Comparison of ENCODE assay signal across 11 mouse cellular contexts in the genomic region with DNA sequence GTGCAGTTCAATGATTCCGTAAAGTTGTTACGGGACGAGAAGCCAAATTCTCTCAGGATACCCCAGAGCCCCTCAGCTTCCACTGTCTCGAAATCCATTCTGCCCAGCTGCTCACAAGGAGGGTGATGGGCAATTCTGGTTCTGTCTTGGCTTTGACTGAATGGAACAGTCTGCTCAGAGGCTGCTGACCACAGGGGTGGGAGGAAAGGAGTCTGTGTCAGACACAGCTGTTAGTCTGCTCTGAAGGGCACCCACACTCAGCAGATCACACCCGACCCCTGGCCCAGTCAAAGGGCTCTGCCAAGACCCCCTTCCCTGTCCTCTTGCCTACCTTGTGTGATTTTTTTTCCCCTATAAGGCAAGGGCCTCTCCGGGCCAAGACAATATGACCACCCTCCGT. TPM values are rescaled to one million over a fixed set of nuclear protein-coding genes. Genes with fewer than 3 reads are reported as not detected.
A peak's percentile ranks its signal among the peaks of the same experiment; 100 is the strongest.
DNase-seq lines count a peak whose midpoint lies in the region; ATAC-seq lines count a peak whose summit lies in the region.
"Had no signal": no experiment of that assay in that cellular context is flagged by ENCODE, and none has a peak within 500 bp of the region (broad histone marks: within the 10 kb centered on the region; RNA-seq: fewer than 3 reads in every experiment).

No protein-coding gene starts in this region.

- H3K9ac ChIP-seq in intestine, embryonic 14.5 days (ENCODE audit: low read length) = no peak overlapping the region
- H3K9ac ChIP-seq in intestine, embryonic 15.5 days = no peak overlapping the region
- H3K9ac ChIP-seq in midbrain, embryonic 16.5 days (ENCODE audit: low read depth, low read length) = no peak overlapping the region
- no peak overlapping the region for H3K9ac ChIP-seq in embryonic facial prominence, embryonic 15.5 days
- H3K9ac ChIP-seq: forebrain, embryonic 12.5 days; heart, embryonic 12.5 days; liver, embryonic 12.5 days had no signal

- H3K4me3 ChIP-seq in intestine, embryonic 14.5 days (ENCODE audit: low read depth, low read length) = no peak overlapping the region
- no peak overlapping the region for H3K4me3 ChIP-seq in intestine, embryonic 15.5 days (replicated peaks)
- no peak overlapping the region for H3K4me3 ChIP-seq in midbrain, embryonic 10.5 days
- H3K4me3 ChIP-seq in midbrain, embryonic 16.5 days (ENCODE audit: low read depth, low read length) = no peak overlapping the region
- H3K4me3 ChIP-seq in embryonic facial prominence, embryonic 15.5 days (replicated peaks) = no peak overlapping the region
- H3K4me3 ChIP-seq: forebrain, embryonic 12.5 days; heart, embryonic 12.5 days; liver, embryonic 12.5 days had no signal

- WGBS in intestine, embryonic 14.5 days = 82% methylated on average over 7 of the region's 7 CpGs
- WGBS in intestine, embryonic 15.5 days = 88% methylated on average over 7 of the region's 7 CpGs
- WGBS in midbrain, embryonic 10.5 days = 90% methylated on average over 7 of the region's 7 CpGs
- 86% methylated on average over 7 of the region's 7 CpGs for WGBS in midbrain, embryonic 16.5 days
- 84% methylated on average over 7 of the region's 7 CpGs for WGBS in embryonic facial prominence, embryonic 15.5 days

- no peaks in the 10 kb centered on the region for H3K9me3 ChIP-seq in intestine, embryonic 14.5 days (ENCODE audit: control insufficient read depth, low read length)
- H3K9me3 ChIP-seq in intestine, embryonic 15.5 days = no peaks in the 10 kb centered on the region
- H3K9me3 ChIP-seq in midbrain, embryonic 10.5 days (replicated peaks) = no peaks in the 10 kb centered on the region
- no peaks in the 10 kb centered on the region for H3K9me3 ChIP-seq in midbrain, embryonic 16.5 days (replicated peaks; ENCODE audit: control insufficient read depth, low read length, poor library complexity, severe bottlenecking)
- H3K9me3 ChIP-seq in embryonic facial prominence, embryonic 15.5 days (replicated peaks) = no peaks in the 10 kb centered on the region
- H3K9me3 ChIP-seq: forebrain, embryonic 12.5 days; heart, embryonic 12.5 days; liver, embryonic 12.5 days had no signal

- no peak overlapping the region for H3K4me2 ChIP-seq in intestine, embryonic 14.5 days (ENCODE audit: low read length)
- H3K4me2 ChIP-seq in intestine, embryonic 15.5 days (replicated peaks) = no peak overlapping the region
- no peak overlapping the region for H3K4me2 ChIP-seq in midbrain, embryonic 16.5 days (ENCODE audit: low read length)
- no peak overlapping the region for H3K4me2 ChIP-seq in embryonic facial prominence, embryonic 15.5 days (replicated peaks)
- H3K4me2 ChIP-seq: forebrain, embryonic 12.5 days; heart, embryonic 12.5 days; liver, embryonic 12.5 days had no signal

- no peak for DNase-seq in intestine, embryonic 14.5 days (ENCODE audit: low spot score)
- DNase-seq in midbrain, embryonic 10.5 days (ENCODE audit: low spot score) = no peak
- peak; percentile 60 for DNase-seq in NIH3T3 (ENCODE audit: low read depth)
- no peak for DNase-seq in frontal cortex, postnatal 36 days (ENCODE audit: low spot score in 2 of 2)

- no peak overlapping the region for H3K27ac ChIP-seq in intestine, embryonic 14.5 days (ENCODE audit: low read depth)
- no peak overlapping the region for H3K27ac ChIP-seq in intestine, embryonic 15.5 days
- peak overlapping the region; percentile 73 for H3K27ac ChIP-seq in midbrain, embryonic 10.5 days (replicated peaks)
- H3K27ac ChIP-seq in midbrain, embryonic 16.5 days (ENCODE audit: low read length) = no peak overlapping the region
- no peak overlapping the region for H3K27ac ChIP-seq in embryonic facial prominence, embryonic 15.5 days (replicated peaks)
- H3K27ac ChIP-seq: forebrain, embryonic 12.5 days; liver, embryonic 12.5 days had no signal

- no peaks in the 10 kb centered on the region for H3K27me3 ChIP-seq in intestine, embryonic 14.5 days (replicated peaks; ENCODE audit: control insufficient read depth, insufficient read depth, low read length)
- no peaks in the 10 kb centered on the region for H3K27me3 ChIP-seq in intestine, embryonic 15.5 days (replicated peaks)
- peaks cover 8% of the 10 kb centered on the region; the same call in 1 of the 2 replicates for H3K27me3 ChIP-seq in midbrain, embryonic 10.5 days (ENCODE audit: low read depth, poor library complexity, severe bottlenecking)
- no peaks in the 10 kb centered on the region for H3K27me3 ChIP-seq in midbrain, embryonic 16.5 days (ENCODE audit: control insufficient read depth, insufficient read depth, low read depth, low read length)
- H3K27me3 ChIP-seq in embryonic facial prominence, embryonic 15.5 days = no peaks in the 10 kb centered on the region
- H3K27me3 ChIP-seq: forebrain, embryonic 12.5 days had no signal

- ATAC-seq in intestine, embryonic 14.5 days (replicated peaks; ENCODE audit: low FRiP score, low TSS enrichment, low read depth) = peak; percentile 17
- no peak for ATAC-seq in intestine, embryonic 15.5 days
- no peak for ATAC-seq in midbrain, embryonic 16.5 days
- ATAC-seq in embryonic facial prominence, embryonic 15.5 days (ENCODE audit: insufficient number of reproducible peaks, low FRiP score, low TSS enrichment, low read depth) = peak; percentile 46; the same call in 1 of the 2 replicates
- ATAC-seq: inflammation-experienced regulatory T-cells, adult 6 months; liver, embryonic 12.5 days had no signal

- H3K4me1 ChIP-seq in intestine, embryonic 14.5 days (replicated peaks; ENCODE audit: control insufficient read depth, insufficient read depth, low read length) = peaks cover 7% of the 10 kb centered on the region; the same call in 1 of the 2 replicates
- H3K4me1 ChIP-seq in intestine, embryonic 15.5 days (replicated peaks) = peaks cover 6% of the 10 kb centered on the region; the same call in 1 of the 2 replicates
- peaks cover 25% of the 10 kb centered on the region for H3K4me1 ChIP-seq in midbrain, embryonic 10.5 days
- no peaks in the 10 kb centered on the region for H3K4me1 ChIP-seq in midbrain, embryonic 16.5 days (ENCODE audit: control insufficient read depth, insufficient read depth, low read length)
- no peaks in the 10 kb centered on the region for H3K4me1 ChIP-seq in embryonic facial prominence, embryonic 15.5 days
- H3K4me1 ChIP-seq: forebrain, embryonic 12.5 days; liver, embryonic 12.5 days had no signal

- no peaks in the 10 kb centered on the region for H3K36me3 ChIP-seq in intestine, embryonic 14.5 days (ENCODE audit: control insufficient read depth, insufficient read depth, low read length)
- no peaks in the 10 kb centered on the region for H3K36me3 ChIP-seq in intestine, embryonic 15.5 days
- H3K36me3 ChIP-seq in midbrain, embryonic 10.5 days = no peaks in the 10 kb centered on the region
- H3K36me3 ChIP-seq in midbrain, embryonic 16.5 days (ENCODE audit: control insufficient read depth, insufficient read depth, low read length) = no peaks in the 10 kb centered on the region
- H3K36me3 ChIP-seq in embryonic facial prominence, embryonic 15.5 days = no peaks in the 10 kb centered on the region
- H3K36me3 ChIP-seq: forebrain, embryonic 12.5 days; heart, embryonic 12.5 days; liver, embryonic 12.5 days had no signal

RNA-seq across cellular contexts. Expression of a gene that starts 44.8 kb away (rescaled TPM):
- 2.2 and 2.5 TPM in 2 replicates for polyA plus RNA-seq in intestine, embryonic 14.5 days (2014; fragmentation: Nextera tagmentation; extraction: Ambion mirVana)
- polyA plus RNA-seq in intestine, embryonic 15.5 days (2015; fragmentation: Nextera tagmentation; extraction: Ambion mirVana) = 0.78 and 1.4 TPM in 2 replicates
- 2.2 and 3.4 TPM in 2 replicates for polyA plus RNA-seq in midbrain, embryonic 10.5 days (2016; fragmentation: Nextera tagmentation; extraction: Ambion mirVana)
- polyA plus RNA-seq in midbrain, embryonic 16.5 days (2015; fragmentation: Nextera tagmentation; extraction: Ambion mirVana) = 16.3 and 16.7 TPM in 2 replicates
- 1.6 and 1.7 TPM in 2 replicates for polyA plus RNA-seq in embryonic facial prominence, embryonic 15.5 days (2015; fragmentation: Nextera tagmentation; extraction: Ambion mirVana)

Comparison
In these comparisons a context has a peak if more than half of its experiments do, and no peak if none do; other contexts are left out.
1. ATAC-seq: peak in intestine, embryonic 14.5 days (single experiment) and embryonic facial prominence, embryonic 15.5 days (single experiment); none in intestine, embryonic 15.5 days (single experiment) and midbrain, embryonic 16.5 days (single experiment).